Mouse (Mus musculus): Measurements from ENCODE around the gene Supv3l1.
A peak's percentile ranks its signal among the peaks of the same experiment; 100 is the strongest.
"Not testable (repeated sequence)": the region's sequence is repeated elsewhere in the genome, so short reads cannot be mapped to it uniquely, and the experiment has no call there.

The Supv3l1 gene

GRCm38 (mm10) chr10:62449364-62450279 lies at the start of gene Supv3l1, which contains the start of gene 4930507D05Rik:
Supv3l1 (minus strand) TSS chr10:62449738.
4930507D05Rik (plus strand) TSS chr10:62449489.
- peak; percentile 92 for DNase-seq

- not testable (repeated sequence) for DNase-seq
Measured at GRCm38 (mm10) chr10:62491681-62492080, 42.1 kb upstream of the Supv3l1 start.

- DNase-seq, result peak; percentile 76
Measured at GRCm38 (mm10) chr10:62488266-62488665, 38.7 kb upstream of the Supv3l1 start.

GRCm38 (mm10) chr10:62486618-62487415 lies 37.3 kb upstream of the Supv3l1 start, which contains the start of gene Vps26a:
Vps26a (minus strand) TSS chr10:62486805.
- peak; percentile 100 for DNase-seq

- peak; percentile 57 for DNase-seq
Measured at GRCm38 (mm10) chr10:62485878-62486582, 36.5 kb upstream of the Supv3l1 start.

GRCm38 (mm10) chr10:62481108-62481852 lies 31.7 kb upstream of the Supv3l1 start:
- DNase-seq, result no peak

- DNase-seq, result no peak
Measured at GRCm38 (mm10) chr10:62476980-62477379, 27.4 kb upstream of the Supv3l1 start.

- DNase-seq, result no peak
Measured at GRCm38 (mm10) chr10:62474944-62475343, 25.4 kb upstream of the Supv3l1 start.

- DNase-seq, result no peak
Measured at GRCm38 (mm10) chr10:62471105-62471504, 21.6 kb upstream of the Supv3l1 start.

GRCm38 (mm10) chr10:62469736-62470135 lies 20.2 kb upstream of the Supv3l1 start:
- DNase-seq, result no peak

- no peak for DNase-seq
Measured at GRCm38 (mm10) chr10:62461321-62461720, 11.8 kb upstream of the Supv3l1 start.

GRCm38 (mm10) chr10:62452001-62452400 lies 2.5 kb upstream of the Supv3l1 start:
- not testable (repeated sequence) for DNase-seq

- no peak for DNase-seq
Measured at GRCm38 (mm10) chr10:62450280-62450640, 722 bp upstream of the Supv3l1 start.

GRCm38 (mm10) chr10:62430427-62430826 lies 19.1 kb downstream of the Supv3l1 start:
- DNase-seq, result no peak

- DNase-seq, result peak; percentile 15
Measured at GRCm38 (mm10) chr10:62425081-62425871, 24.3 kb downstream of the Supv3l1 start.

- DNase-seq, result peak; percentile 44
Measured at GRCm38 (mm10) chr10:62422255-62422654, 27.3 kb downstream of the Supv3l1 start, which contains the start of gene Hkdc1. Hkdc1 (minus strand) TSS chr10:62422491.

GRCm38 (mm10) chr10:62421127-62421526 lies 28.4 kb downstream of the Supv3l1 start:
- DNase-seq, result no peak

- DNase-seq, result no peak
Measured at GRCm38 (mm10) chr10:62420399-62420798, 29.1 kb downstream of the Supv3l1 start.

- no peak for DNase-seq
Measured at GRCm38 (mm10) chr10:62419422-62419821, 30.1 kb downstream of the Supv3l1 start.

- DNase-seq, result no peak
Measured at GRCm38 (mm10) chr10:62418831-62419356, 30.6 kb downstream of the Supv3l1 start.

- DNase-seq, result peak; percentile 46
Measured at GRCm38 (mm10) chr10:62413606-62413982, 35.9 kb downstream of the Supv3l1 start.
